Mouse (Mus musculus): ENCODE measurements around the gene Ppp1r36. TPM values are rescaled to one million over a fixed set of nuclear protein-coding genes. Genes with fewer than 3 reads are reported as not detected.

Ppp1r36 gene
- 1.3 and 2.1 TPM in 2 replicates for polyA plus RNA-seq (2015; fragmentation: Nextera tagmentation; extraction: Ambion mirVana)

DNA sequence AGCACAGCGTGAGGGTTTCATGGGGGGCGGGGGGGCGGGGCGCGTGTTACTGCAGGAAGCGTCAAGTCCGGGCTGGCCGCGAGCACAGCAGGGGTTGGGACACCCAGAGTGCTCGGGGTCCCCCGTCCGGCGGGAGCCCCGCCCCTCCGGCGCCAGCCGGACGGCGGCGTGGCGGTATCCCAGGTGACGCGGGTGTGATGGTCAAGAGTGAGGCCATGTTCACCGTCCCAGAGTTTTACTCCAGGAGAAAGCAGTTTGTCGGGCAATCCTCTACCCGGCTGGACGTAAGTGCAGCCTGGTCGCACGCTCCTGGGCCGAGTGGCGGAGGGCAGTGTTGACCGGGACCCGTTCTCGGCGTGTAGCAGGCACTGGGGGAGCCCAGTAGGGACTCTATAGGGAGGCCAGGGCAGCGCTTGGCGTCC, at the start of gene Ppp1r36:
Gene Ppp1r36 (plus strand): TSS at position 106 of the 422 bp plus-strand sequence.
- Histone ChIP-seq H3K9me3 (ENCODE audit: control insufficient read depth, low read length) (no peaks in the 10 kb centered on the region), H3K36me3 (ENCODE audit: control insufficient read depth, insufficient read depth, low read length) (no peaks in the 10 kb centered on the region), H3K4me1 (ENCODE audit: control insufficient read depth, insufficient read depth, low read depth, low read length) (no peaks in the 10 kb centered on the region; the same call in 1 of the 2 replicates), H3K4me3 (ENCODE audit: low read length) (peak within 1 kb of the TSS; percentile 39), H3K4me2 (ENCODE audit: low read length) (peak within 1 kb of the TSS; percentile 74), H3K9ac (ENCODE audit: low read depth, low read length) (peak within 1 kb of the TSS; percentile 43; the same call in 1 of the 2 replicates), H3K27ac (ENCODE audit: low read depth, low read length) (no peak within 1 kb of the TSS), H3K27me3 (replicated peaks; ENCODE audit: control insufficient read depth, insufficient read depth, low read length) (peaks cover 2% of the 10 kb centered on the region)
- WGBS, result 1% methylated on average over 35 of the region's 37 CpGs
- ATAC-seq, result peak; percentile 42; the same call in 1 of the 2 replicates

DNA sequence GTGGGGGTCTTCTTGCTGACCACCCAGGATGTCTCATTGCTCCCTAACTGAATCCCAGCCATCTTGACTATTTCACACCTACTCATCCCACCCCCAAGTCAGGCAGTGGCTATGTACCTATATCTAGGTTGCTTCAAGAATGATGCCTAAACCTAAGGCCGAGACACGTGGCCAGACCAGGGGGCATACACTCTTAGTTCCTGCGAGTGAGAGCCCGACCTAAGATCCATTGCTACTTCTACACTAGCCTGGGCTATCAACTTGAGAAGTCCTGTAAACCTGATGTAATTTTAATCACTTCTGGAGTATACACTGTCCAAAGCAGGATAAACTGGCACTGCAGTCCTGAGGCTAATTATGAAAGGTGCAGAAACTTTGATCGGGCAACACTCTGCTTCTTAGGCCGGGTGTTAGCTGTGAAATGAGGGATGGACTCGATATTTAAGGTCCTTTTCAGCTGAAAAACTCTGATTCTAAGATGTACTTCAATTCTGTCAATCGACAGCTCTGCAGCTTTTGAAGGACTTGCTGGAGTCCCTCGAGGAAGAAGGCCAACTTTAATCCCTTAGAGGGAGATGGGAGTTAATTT, 49.0 kb upstream of the Ppp1r36 start:
- peak overlapping the region; percentile 97 for H3K4me3 ChIP-seq (ENCODE audit: low read length)
- peak overlapping the region; percentile 99 for H3K27ac ChIP-seq (ENCODE audit: low read depth, low read length)
- no peaks in the 10 kb centered on the region for H3K27me3 ChIP-seq (replicated peaks; ENCODE audit: control insufficient read depth, insufficient read depth, low read length)
- peak overlapping the region; percentile 100 for H3K9ac ChIP-seq (ENCODE audit: low read depth, low read length)
- WGBS, result 8% methylated on average over 9 of the region's 9 CpGs
- peaks cover 27% of the 10 kb centered on the region for H3K4me1 ChIP-seq (ENCODE audit: control insufficient read depth, insufficient read depth, low read depth, low read length)
- no peaks in the 10 kb centered on the region for H3K36me3 ChIP-seq (ENCODE audit: control insufficient read depth, insufficient read depth, low read length)
- H3K9me3 ChIP-seq (ENCODE audit: control insufficient read depth, low read length), result no peaks in the 10 kb centered on the region
- no peak for ATAC-seq
- peak overlapping the region; percentile 88 for H3K4me2 ChIP-seq (ENCODE audit: low read length)

DNA sequence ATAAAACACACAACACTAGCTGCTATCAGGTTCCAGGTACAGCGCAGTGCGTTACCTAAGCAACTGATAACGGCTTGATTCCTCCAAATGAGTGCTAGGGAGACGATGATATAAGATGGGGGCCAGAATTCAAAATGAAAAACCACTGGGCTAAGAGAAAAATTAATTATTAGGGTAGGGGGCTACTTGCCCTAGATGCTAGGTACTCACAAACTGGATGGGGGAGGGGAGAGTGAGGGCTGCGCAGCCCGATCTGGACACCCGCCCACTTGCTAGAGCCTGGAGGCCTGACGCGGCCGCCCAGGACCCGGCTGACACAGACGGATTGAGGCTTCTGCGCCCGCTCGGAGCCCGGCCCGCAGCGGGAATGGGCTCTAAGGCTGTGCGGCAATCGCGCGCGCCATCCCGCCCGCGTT, 48.5 kb upstream of the Ppp1r36 start:
- no peaks in the 10 kb centered on the region for H3K27me3 ChIP-seq (replicated peaks; ENCODE audit: control insufficient read depth, insufficient read depth, low read length)
- under 1% methylated on average over 24 of the region's 26 CpGs for WGBS
- peak overlapping the region; percentile 100 for H3K9ac ChIP-seq (ENCODE audit: low read depth, low read length)
- no peaks in the 10 kb centered on the region for H3K36me3 ChIP-seq (ENCODE audit: control insufficient read depth, insufficient read depth, low read length)
- H3K4me1 ChIP-seq (ENCODE audit: control insufficient read depth, insufficient read depth, low read depth, low read length), result peaks cover 27% of the 10 kb centered on the region
- ATAC-seq, result peak; percentile 48
- no peaks in the 10 kb centered on the region for H3K9me3 ChIP-seq (ENCODE audit: control insufficient read depth, low read length)
- peak overlapping the region; percentile 97 for H3K4me3 ChIP-seq (ENCODE audit: low read length)
- peak overlapping the region; percentile 99 for H3K27ac ChIP-seq (ENCODE audit: low read depth, low read length)
- H3K4me2 ChIP-seq (ENCODE audit: low read length), result peak overlapping the region; percentile 88

DNA sequence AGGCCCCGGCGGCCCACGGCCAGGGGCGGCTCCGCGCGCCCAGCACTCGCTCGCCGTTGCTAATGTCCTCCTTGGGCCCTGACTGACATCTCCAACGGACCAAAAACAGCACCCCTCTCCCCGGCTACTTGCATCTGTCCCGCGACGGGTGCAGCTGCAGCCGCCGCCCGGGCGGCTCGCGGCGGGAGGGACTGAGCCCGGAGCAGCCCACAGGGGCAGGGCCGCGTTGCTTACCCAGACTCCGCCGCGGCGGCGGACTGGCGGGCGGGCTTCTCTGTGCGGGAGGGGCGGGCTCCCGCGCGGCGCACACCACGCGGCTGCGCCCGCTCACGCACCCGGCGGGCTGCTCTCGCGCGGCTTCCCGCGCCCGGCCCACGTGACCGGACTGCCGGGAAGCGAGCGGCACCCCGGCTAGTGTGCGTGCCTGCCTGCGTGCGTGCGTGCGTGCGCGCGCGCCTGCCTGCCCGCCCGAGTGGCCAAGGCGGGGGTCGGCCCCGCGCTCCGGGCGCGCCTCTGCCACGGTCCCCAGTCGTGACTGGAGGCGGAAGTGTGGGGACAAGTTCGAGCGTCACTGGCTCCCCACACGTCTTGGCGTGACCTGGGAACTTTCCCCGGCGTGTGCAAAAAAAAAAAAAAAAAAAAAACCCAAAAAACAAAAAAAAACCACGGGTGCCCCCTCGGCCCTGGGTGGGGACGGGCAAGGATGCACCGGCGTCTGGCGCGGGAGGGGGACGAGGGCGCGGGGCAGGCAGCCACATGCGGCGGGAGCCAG, 47.9 kb upstream of the Ppp1r36 start, which contains the start of gene Zbtb25:
Gene Zbtb25 (minus strand): TSS at position 397 of the 772 bp plus-strand sequence.
- Histone ChIP-seq H3K27me3 (replicated peaks; ENCODE audit: control insufficient read depth, insufficient read depth, low read length) (no peaks in the 10 kb centered on the region), H3K36me3 (ENCODE audit: control insufficient read depth, insufficient read depth, low read length) (no peaks in the 10 kb centered on the region), H3K9me3 (ENCODE audit: control insufficient read depth, low read length) (no peaks in the 10 kb centered on the region), H3K4me2 (ENCODE audit: low read length) (peak within 1 kb of the TSS; percentile 88), H3K27ac (ENCODE audit: low read depth, low read length) (peak within 1 kb of the TSS; percentile 99), H3K4me3 (ENCODE audit: low read length) (peak within 1 kb of the TSS; percentile 97), H3K4me1 (ENCODE audit: control insufficient read depth, insufficient read depth, low read depth, low read length) (peaks cover 27% of the 10 kb centered on the region), H3K9ac (ENCODE audit: low read depth, low read length) (peak within 1 kb of the TSS; percentile 100)
- peak; percentile 95 for ATAC-seq
- WGBS, result under 1% methylated on average over 85 of the region's 96 CpGs

DNA sequence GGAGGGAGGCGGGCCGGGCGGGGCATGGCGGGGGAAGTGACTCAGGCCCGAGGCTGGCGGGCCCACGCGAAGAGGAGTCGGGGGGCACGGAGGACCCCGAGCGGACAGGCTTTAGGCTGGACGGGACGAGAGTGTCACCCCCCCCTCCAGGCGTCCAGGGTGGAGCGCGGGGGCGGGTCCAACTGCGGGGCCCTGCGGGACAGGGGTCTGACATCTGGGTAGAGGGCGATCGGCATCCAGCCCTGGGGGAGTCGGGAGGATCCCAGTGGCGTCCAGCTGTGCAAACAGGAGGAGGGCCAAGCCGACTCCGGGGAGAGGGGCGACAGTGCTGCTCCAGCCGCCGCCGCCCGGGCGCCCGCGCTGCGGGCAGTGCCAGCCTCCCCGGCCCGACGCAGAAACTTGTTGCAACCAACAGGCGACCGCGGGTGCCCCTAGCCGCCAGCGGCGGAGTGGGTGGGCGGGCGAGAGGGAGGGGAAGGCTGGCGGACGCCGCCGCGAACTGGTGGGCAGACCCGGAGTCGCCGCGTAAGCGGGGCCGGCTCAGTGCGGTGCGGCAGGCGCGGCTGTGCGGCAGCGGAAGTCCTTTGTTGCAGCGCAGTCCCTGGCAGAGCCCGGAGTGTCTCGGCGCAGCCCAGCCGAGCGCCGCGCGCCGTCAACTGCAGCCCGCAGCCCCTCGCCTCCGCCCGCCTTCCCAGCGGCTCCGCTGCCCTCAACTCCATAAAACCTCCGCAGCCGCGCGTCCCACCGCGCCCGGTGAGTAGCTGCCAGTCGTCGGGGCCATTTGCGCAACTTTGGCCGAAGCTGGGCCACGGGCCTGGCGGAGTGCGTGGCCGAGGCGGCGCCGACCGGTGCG, 47.1 kb upstream of the Ppp1r36 start, which contains the start of gene Zbtb1:
Gene Zbtb1 (plus strand): TSS at position 289 of the 853 bp plus-strand sequence.
- H3K9ac ChIP-seq (ENCODE audit: low read depth, low read length), result peak within 1 kb of the TSS; percentile 100
- peak within 1 kb of the TSS; percentile 99 for H3K27ac ChIP-seq (ENCODE audit: low read depth, low read length)
- peak within 1 kb of the TSS; percentile 88 for H3K4me2 ChIP-seq (ENCODE audit: low read length)
- no peaks in the 10 kb centered on the region for H3K36me3 ChIP-seq (ENCODE audit: control insufficient read depth, insufficient read depth, low read length)
- H3K9me3 ChIP-seq (ENCODE audit: control insufficient read depth, low read length), result no peaks in the 10 kb centered on the region
- H3K4me1 ChIP-seq (ENCODE audit: control insufficient read depth, insufficient read depth, low read depth, low read length), result peaks cover 27% of the 10 kb centered on the region
- ATAC-seq, result peak; percentile 52
- no peaks in the 10 kb centered on the region for H3K27me3 ChIP-seq (replicated peaks; ENCODE audit: control insufficient read depth, insufficient read depth, low read length)
- WGBS, result under 1% methylated on average over 84 of the region's 99 CpGs
- H3K4me3 ChIP-seq (ENCODE audit: low read length), result peak within 1 kb of the TSS; percentile 97

DNA sequence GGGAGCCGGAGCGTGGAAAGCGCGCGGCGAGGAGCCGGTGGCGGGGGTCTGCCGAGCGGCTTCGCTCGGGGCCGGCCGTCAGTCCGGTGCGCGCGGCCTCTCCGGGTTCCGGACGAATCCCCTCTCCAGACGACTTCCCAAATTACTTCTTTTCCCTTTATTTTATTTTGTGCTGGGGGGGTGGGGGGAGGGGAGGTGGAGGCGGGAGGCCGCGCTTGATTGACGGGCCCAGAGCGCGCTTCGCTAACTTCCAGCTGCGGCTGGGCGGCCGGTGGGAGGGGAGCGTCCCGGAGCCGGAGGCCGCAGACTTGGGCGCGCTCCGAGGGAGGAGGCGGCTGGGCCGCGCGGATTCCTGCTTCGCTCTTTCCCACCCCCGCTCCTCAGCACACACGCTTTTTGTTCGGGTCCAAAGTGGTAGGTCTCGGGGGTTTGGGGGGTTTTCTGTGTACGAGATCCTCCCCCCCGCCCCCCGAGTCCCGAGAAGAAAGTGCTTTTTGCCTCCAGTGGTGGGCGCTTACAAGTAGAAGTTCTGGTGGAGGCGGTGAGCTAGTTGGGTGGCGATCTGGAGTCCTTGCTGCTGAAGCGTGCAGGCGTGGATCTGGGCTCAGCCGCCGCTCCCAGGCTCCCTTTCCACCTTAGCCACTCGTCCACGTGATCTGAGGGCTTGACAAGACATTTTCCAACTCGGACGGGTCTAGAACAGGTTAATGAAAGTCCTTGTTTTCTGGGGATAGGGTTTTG, 46.3 kb upstream of the Ppp1r36 start:
- Histone ChIP-seq H3K36me3 (ENCODE audit: control insufficient read depth, insufficient read depth, low read length) (no peaks in the 10 kb centered on the region), H3K9me3 (ENCODE audit: control insufficient read depth, low read length) (no peaks in the 10 kb centered on the region), H3K27ac (ENCODE audit: low read depth, low read length) (peak overlapping the region; percentile 99), H3K27me3 (replicated peaks; ENCODE audit: control insufficient read depth, insufficient read depth, low read length) (no peaks in the 10 kb centered on the region), H3K4me2 (ENCODE audit: low read length) (peak overlapping the region; percentile 88), H3K4me3 (ENCODE audit: low read length) (peak overlapping the region; percentile 97), H3K4me1 (ENCODE audit: control insufficient read depth, insufficient read depth, low read depth, low read length) (peaks cover 27% of the 10 kb centered on the region), H3K9ac (ENCODE audit: low read depth, low read length) (peak overlapping the region; percentile 100)
- ATAC-seq, result peak; percentile 21; the same call in 1 of the 2 replicates
- WGBS, result under 1% methylated on average over 60 of the region's 63 CpGs

DNA sequence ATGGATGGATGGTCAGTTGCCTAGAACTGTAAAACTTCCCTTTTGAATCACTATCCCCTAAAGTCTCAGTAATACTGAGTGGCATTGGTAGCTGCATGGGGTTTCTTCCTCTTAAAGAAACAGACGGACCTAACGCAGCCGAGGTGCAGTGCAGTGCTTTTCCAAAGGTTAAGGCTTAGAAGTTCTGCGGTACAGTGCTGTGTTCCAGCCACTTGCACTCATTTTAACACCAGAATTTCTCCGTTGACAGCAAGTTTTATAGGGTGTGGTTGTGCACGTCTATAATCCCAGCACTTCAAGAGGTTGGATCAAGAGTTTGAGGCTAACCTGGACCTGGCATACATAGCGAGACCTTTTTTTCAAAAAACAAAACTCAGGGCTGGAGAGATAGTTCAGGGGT, 45.3 kb upstream of the Ppp1r36 start:
- Histone ChIP-seq H3K9me3 (ENCODE audit: control insufficient read depth, low read length) (no peaks in the 10 kb centered on the region), H3K27me3 (replicated peaks; ENCODE audit: control insufficient read depth, insufficient read depth, low read length) (no peaks in the 10 kb centered on the region), H3K36me3 (ENCODE audit: control insufficient read depth, insufficient read depth, low read length) (no peaks in the 10 kb centered on the region), H3K27ac (ENCODE audit: low read depth, low read length) (no peak overlapping the region), H3K4me2 (ENCODE audit: low read length) (peak overlapping the region; percentile 88), H3K9ac (ENCODE audit: low read depth, low read length) (no peak overlapping the region), H3K4me3 (ENCODE audit: low read length) (peak overlapping the region; percentile 97), H3K4me1 (ENCODE audit: control insufficient read depth, insufficient read depth, low read depth, low read length) (peaks cover 25% of the 10 kb centered on the region)
- no peak for ATAC-seq
- WGBS, result 47% methylated on average over 7 of the region's 7 CpGs

All from hindbrain, embryonic 16.5 days (tissue).